Mouse (Mus musculus): ENCODE results near the gene Fhl2.
"Not testable (repeated sequence)": the region's sequence is repeated elsewhere in the genome, so short reads cannot be mapped to it uniquely, and the experiment has no call there.

Gene Fhl2

DNA sequence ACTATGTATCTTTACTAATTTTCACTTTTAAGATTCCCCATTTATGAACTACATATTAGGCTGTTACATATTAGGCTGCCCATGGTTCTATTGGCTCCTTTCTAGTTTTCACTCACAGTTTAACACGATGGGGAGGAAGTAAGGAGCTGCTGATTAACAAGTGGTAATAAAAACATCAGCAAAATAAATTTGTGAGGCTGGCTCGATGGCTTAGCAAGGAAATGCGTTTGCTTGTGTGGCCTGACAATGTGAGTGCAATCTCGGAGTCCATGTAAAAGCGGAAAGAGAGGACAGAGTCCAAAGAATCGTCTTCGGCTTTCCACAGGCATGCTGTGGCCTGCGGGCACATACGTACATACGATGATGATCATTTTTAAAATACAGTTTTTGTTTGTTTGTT, 4.3 kb downstream of the Fhl2 start:
- no peak for DNase-seq (ENCODE audit: low read depth, low spot score)

DNA sequence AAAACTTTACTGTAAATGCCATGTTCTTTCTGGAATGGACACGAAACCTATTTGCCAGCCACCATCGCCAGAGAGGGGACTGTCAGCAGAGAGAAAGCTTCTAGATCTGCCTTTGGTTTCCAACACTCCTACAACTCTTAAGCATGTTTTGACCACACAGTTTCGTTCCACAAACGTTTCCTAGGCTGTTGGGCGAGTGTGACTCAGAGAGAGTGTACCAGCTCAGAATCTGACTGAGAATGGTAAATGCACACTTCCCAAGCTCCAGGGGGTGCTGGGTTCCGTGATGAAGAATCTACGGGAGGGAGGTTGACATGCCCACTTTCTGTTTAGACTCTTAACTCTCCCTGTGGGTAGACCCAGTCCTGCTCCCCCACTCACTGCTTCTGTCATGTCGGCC, 5.7 kb downstream of the Fhl2 start:
- no peak for DNase-seq (ENCODE audit: low read depth, low spot score)

DNA sequence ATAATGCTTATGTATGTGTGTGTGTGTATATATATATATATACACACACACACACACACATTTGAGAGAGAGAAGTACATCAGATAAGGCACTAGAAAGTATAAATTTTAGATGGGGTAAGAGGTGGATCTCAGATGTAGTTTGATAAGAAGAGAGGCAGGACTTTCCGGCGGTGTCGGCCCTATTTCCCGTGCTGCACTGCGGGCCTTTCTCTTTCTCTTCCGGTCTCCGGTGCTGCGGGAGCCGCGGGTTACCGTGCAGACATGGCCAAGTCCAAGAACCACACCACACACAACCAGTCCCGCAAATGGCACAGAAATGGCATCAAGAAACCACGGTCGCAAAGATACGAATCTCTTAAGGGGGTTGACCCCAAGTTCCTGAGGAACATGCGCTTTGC, 7.9 kb downstream of the Fhl2 start:
- DNase-seq (ENCODE audit: low read depth, low spot score) = not testable (repeated sequence)

DNA sequence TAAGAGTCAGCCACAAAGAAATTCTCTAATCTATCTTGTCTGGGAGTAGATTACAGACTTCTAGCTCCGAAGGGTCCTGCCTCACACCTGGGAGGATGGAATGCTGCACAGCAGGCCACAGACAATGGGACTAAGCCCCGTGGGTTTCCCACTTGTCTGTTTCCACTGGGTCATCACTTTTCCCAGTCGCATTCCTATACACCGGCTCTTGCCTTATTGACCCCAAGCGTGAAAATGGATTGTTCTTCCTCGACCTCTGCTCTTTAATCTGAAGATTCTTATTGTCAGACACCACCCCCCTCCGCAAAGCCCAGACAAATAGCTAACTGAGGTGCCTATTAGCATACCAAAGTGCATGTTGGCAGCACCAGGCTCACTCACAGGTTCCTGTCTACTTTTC, 10.4 kb downstream of the Fhl2 start:
- DNase-seq (ENCODE audit: low read depth, low spot score) = no peak

DNA sequence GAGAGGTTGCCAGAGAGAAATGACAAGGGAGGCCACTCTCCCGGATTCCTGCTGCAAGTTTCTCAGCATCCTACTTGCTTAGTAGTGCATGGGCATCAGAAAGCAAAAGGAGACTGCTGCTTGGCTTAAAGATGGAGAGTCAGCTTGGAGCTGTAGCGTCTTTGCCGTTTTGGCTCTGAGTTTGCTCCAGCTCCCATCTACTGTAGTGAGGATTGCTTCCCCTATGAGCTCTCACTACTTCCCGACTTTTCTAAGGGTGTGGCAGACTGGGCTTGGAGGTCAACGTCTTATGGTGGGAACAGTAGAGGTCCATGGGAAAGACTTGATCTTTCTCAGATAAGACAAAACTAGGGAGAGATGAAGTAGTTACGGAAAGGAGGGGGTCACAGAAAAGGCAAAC, 15.9 kb downstream of the Fhl2 start:
- DNase-seq (ENCODE audit: low read depth, low spot score) = no peak

DNA sequence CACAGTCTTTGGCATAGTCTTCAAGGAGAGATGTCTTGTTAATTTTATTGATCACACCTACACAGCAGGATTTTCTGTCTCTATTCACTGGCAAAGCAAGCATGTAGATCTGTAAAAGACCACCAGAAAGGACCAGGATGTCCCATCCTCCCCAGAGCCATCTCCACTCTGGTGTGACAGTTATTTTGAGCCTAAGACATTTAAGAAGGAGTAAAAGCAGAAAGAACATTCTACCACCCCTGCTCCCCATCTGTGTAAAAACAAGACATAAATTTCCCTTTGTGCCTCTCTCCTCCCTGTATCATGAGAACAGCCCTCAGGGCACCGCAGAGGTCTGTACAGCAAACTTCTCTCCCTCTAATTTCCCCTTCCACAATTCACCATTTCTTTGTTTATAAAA, 18.0 kb downstream of the Fhl2 start:
- no peak for DNase-seq (ENCODE audit: low read depth, low spot score)

DNA sequence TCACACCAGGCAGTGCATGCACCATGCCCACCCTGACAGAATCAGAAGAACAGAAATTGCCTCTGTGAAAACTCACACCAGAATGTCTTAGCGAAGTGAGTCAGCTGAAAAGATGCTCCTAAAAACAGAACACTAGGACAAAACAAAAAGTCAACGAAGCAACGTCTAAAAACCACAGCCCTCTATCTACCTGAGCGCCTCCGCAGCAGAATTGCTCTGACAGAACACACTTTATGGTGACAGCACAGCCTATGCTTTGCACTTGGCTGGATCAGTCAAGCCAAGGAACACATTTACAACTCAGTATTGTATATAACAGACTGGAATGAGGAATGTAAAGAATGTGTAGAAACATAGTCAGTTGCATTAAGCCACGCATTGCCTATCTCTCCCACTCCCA, 18.4 kb downstream of the Fhl2 start:
- DNase-seq (ENCODE audit: low read depth, low spot score) = no peak

DNA sequence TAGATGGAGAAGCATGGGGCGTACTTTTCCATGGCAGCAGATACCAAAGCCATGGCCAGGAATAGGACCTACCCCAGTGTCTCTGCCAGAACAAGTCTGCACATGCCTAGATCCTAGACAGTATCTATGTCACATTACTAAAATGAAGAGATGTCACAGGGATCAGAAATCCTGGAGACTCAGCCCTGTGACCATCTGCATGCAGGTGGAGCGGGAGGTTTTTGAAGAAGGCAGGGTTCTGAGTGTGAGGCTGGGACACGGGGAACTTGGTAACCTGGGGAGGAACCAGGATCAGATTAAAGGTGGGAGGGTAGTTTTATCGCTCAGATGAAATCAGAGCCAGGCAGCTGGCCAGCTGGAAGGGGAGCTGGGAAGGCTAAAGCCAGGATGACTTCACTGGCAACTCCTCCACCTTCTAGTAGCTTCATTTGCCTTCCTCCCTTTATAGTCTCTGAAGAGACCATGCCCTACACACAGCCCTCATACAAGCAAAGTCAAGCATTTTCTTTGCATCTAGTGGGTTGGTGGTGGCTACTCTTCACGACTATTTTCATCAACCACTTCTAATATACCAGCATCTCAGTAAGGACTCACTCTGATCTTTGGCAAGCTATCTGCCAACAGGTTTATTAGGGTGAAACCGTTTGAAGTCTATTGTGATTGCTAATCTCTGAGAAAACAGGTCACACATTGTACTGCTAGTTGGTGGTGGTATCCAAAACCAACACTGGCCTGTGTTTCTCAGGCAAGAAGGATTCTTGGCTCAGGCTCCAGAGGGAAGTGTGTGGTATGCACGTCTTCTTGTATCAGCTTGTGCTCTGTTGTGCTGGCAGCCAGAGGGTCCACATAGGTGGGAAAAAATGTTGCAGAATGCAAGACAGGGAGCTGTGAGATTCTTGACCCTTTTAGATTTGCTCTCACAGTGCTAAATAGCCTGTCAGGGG, 23.2 kb downstream of the Fhl2 start:
- no peak for DNase-seq (ENCODE audit: low read depth, low spot score)

DNA sequence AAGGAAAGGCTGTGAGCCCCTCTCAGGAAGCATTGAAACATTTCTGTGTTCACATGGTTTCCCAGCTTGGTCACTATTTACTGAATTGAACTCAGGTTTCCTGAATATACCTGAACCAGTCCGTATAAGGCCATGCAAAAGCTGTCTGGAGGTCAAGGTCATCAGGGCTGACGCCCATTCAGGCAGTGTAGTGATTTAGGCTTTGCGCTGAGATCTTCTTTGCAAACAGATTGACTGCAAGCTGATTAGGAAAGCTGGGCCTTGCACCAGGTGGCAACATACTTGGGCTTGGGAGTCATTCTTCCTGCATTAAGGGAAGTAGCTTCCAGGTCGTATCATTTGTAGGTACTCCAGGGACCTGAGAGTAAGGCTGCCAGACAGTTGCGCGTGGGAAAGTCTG, 25.0 kb downstream of the Fhl2 start:
- DNase-seq (ENCODE audit: low read depth, low spot score) = no peak

DNA sequence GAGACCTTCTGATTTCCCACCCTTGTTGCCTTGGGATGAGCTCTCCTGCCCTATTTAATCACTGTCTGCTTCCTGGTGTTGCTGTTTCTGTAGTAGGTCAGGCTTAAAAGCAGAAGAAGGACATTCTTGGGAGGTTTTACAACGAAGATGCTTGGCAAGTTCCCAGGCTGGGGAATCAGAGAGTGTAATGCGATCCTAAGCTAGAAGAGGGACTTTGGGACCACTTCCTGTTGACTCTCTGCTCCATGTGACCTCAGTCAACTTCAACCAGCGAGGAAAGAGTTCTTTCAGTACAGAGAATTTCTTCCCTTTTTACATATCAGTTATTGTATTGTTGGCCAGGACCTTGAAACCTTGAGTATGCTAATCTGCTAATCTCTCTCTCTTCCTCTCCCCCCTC, 25.7 kb downstream of the Fhl2 start:
- DNase-seq (ENCODE audit: low read depth, low spot score) = no peak

DNA sequence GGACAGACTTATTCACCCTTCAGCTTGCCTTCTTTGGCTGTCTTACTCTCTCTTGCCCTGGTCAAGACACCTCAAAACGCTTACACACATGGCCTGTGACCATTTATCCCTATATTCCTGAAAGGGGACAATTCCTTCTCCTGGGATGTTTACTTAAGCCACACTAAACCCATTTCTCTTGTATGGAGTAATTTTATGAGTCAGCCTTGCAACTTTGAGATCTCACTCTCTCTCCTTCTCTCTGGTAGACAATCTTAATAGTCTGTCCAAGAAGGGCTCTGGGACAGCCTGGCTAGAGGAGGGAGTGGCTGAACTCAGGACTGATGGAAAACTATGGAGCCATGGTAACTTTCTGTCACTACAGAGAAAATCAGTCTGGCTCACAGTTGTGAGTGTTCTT, 27.1 kb downstream of the Fhl2 start:
- DNase-seq (ENCODE audit: low read depth, low spot score) = no peak

DNA sequence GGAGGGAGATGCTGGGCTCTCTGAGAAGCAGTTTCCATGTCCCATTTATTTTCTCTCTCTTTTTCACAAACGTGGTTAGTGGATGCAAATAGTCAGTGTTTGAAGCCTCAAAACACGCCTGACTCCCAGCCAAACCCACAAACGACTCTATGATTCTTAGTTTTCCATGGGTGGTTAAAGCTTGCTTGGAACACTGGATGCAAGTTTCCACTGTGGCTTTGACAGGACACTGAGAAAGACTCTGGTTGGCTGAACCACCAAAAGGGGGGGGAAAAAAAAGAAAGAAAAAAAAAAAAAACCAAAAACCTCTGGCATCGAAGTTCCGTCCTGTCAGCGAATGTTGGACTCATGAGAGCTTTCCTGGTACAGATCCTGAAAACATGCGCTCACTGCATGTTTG, 27.6 kb downstream of the Fhl2 start:
- no peak for DNase-seq (ENCODE audit: low read depth, low spot score)

DNA sequence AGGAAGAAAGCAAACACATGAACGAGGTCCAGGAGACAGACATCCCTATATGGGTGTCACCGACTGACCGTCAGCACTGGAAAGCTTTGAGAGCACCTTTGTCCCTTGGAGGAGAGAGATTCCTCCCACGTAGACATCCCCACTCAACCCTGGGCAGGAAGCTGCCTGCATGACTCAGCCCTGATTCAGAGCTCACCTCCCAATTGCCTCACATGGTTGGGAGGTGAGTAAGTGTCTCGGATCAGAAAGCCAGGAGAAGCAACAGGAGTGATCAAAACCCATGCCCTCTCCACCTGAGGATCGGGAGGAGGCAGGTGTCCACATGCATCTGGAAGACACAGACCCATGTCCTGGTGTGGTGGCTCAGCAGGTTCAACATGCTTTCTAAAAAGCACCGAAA, 28.2 kb downstream of the Fhl2 start:
- no peak for DNase-seq (ENCODE audit: low read depth, low spot score)

DNA sequence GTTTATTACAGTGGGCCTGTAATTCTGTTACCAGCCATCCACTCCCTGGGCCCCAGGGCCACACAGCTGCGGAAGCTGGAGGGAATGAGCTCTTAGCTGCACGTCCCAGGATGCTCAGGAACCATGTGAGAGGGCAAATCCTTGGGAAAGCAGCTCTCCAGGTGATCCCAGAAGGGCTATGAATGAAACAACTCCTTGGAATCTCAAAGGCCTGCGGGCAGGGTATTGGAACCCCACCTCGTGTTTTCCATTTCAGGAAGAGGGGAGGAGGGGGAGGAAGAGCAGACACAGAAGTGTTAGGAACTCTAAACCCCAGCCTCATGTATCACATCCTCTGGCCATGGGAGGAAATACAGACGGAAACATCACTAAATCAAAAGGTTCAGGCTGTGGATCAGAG, 28.8 kb downstream of the Fhl2 start:
- no peak for DNase-seq (ENCODE audit: low read depth, low spot score)

DNA sequence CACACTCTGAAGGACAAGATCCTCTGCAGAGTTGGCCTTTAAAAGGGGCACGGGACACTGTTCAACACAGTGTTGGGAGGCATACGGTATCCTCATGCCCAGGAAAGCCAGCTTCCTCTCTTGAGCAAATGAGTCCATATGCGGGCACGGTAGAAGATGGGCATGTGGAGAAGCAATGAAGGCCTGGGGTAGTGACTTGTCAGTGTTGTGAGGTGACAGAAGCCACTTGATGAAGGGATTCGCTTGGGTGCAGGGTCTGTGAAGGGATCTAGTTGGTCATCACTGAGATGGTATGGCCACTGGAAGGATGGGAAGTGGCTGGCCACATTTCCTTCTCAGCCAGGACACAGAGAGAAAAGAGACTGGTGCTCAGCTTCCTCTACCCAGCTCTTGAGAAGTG, 32.2 kb downstream of the Fhl2 start:
- no peak for DNase-seq (ENCODE audit: low read depth, low spot score)

DNA sequence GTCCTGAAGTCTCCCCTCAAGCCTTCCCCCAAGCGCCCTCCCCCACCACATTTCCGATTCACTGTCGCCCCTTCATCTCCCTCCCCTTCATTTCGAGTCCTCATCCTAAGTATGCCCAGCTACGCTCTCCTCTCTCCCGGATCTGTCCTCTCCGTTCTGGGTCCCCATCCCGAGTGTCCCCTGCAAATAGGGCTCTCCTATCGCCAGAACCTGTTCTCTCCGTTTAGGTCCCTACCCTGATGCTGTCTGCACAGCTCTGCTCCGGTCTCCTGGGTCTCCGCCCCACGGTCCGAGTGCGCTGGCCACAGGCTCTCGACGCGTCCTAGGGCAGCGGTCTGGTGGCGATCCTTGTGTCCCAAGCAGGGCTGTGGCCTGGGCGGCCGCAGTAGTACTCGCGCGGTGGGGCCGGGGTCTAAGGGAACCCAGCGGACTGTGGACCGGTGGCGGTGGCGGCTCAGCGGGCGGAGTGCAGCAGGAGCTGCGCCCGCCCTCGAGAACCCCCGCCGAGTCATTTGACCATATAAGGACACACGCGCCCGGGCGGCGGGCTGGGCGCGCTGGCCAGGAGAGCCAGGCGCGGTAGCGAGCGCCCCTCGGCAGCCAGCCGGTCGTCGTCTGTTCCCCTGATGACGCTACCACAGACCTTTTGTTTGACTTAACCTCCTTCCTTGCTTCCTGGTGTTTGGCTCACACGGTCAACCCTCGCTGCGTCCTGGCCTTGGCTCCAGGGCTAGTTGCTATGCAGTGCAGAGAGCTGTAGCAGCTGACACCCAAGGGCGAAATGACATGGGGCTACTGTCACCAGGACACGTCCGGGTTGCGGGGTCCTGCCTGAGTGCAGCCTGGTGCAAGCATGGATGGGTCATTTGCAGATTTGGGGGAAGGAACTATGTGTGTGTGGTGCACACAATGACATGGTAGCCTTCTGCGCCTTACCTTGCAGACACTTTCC, 33.0 kb downstream of the Fhl2 start:
- DNase-seq (ENCODE audit: low read depth, low spot score) = no peak

DNA sequence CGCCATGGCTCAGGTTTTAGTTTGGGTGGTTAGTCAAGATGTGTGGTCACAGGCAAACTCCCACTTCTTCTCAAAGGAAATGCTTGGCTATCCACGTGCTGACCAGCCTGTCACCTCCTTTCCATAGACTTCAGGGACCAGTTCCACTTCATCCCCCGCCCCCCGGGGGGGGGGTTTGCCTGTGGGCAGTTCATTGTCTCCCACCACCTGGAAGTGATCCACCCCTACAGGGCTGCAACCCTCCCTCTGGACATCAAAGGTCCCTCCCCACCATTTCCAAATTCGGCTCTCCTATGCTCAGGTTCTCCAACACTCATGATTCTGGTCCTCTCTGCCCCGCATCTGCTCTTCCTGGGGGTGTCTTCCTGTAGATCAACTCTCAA, 33.7 kb downstream of the Fhl2 start:
- DNase-seq (ENCODE audit: low read depth, low spot score) = no peak

DNA sequence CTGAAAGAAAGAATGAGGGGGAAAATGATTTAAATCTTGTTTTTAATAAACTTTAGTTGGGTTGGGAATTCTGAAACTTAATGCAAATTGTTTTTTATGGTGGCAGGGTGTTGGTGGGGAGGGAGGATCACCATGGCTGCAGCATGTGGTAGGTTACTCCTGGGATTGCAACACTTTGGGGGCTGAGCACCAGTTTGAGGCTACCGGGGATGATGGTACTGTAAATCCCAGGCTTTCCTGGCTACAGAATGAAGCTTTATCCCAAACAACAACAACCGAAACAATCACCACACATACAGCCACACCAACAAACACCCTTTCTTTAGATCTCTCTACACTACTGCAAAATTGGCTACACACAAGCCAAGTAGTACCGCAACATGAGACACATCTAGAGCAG, 34.4 kb downstream of the Fhl2 start:
- no peak for DNase-seq (ENCODE audit: low read depth, low spot score)

DNA sequence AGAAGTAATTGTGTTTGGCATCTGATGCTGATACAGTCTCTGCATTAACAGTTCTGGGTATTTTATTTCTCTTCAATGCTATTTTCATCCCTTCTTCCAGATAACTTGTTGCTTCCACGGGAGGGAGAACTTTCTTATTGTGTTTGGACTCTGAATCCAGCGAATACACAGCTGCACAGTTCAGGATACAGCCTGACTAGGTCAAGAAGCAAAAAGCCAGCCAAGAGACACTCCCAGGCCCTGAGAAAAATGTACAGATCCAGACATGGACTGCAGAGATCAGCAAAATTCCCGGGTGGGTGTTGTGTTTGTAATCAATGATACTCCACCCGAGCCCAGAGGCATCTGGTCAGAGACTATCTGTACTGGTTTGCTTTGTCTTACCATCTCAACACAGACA, 37.4 kb downstream of the Fhl2 start:
- no peak for DNase-seq (ENCODE audit: low read depth, low spot score)

DNA sequence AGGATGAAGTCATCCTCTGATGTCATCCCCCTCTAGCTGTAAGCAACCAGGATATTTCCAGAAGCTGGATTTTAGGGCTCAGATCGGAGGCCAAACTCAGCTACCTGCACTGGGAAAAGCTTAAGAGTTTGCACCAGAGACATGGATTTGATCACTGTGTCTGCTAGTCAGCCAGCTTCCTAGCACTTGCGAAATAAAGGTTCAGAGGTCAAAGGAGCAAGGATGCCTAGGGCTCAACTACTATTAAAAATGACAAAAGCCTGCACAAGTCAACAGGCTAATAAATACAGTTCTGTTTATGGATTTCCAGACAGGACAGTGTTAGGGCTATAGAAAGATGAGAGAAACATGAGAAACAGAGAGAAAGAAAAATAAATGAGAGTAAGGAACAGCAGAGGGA, 38.9 kb downstream of the Fhl2 start:
- no peak for DNase-seq (ENCODE audit: low read depth, low spot score)

DNA sequence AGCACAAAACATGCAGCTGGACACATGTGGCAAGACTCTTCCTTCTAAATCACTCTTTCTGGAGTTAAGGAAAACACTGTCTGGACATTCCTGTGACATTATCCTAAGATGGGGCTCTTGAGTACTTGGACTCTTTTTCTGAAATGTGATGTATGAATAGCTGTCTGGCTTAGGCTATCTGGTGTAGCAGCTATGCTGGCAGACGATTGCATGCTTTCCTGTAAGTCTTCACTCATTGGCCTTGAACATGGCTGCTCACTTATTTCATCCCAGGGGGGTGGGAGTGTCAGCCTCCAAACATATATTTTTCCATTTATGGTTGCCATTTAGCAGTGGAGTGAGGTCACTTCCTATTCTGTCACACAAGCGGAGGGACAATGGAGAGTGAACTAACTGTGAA, 42.3 kb downstream of the Fhl2 start:
- no peak for DNase-seq (ENCODE audit: low read depth, low spot score)

DNA sequence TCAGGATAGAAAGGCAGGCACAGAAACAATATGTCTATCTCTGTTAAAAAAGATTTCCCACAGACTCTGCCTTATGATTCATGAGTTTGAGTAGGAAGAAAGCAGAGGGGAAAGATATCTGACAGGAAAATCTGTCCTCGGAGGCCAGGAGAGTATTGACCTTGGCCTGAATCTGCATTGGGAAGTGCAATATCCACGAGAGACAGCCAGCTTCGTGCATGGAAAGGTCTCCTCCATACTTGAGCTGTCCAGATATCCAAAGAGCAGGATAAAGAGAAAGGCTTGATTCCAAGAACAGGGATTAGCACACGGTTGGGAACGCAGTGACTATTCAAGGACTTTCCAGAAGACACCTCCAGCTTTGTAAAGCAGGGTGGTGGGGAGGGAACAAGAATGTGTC, 43.2 kb downstream of the Fhl2 start:
- no peak for DNase-seq (ENCODE audit: low read depth, low spot score)

DNA sequence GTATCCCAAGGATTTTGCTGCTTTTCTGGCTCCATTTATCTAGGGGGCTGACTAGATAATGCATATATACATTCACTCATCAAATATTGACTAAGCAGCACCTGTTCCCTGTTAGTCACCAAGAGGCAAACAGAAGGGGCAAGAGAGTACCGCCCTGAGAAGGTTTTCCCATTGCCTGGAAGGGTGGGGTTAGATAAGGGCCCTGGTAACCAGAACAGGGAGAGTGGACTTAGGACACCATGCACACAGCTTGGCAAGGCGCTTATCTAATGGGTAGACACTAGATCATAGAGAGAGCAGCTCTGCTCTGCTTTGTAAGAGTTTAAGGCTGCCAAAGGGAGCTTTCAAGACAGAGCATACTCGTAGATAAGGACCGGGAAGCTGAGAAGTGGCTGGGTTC, 44.2 kb downstream of the Fhl2 start:
- no peak for DNase-seq (ENCODE audit: low read depth, low spot score)

Measured in c-Kit-negative CD71-positive TER-119-positive erythroid progenitor cells, embryonic 14.5 days (primary cell).